Mouse (Mus musculus) adrenal gland, postnatal 0 days (tissue): ENCODE results near the gene Trim16. TPM values are rescaled to one million over a fixed set of nuclear protein-coding genes. Genes with fewer than 3 reads are reported as not detected.

Experiments used
- polyA plus RNA-seq: library from polyadenylated mRNA; unstranded; fragments of >200 nt; fragmentation: Nextera tagmentation; extraction: Ambion mirVana; gene quantifications from 2 replicates; pipeline ENCODE4 v1.2.1, GENCODE M21; 2015

Trim16 gene
- 6.3 and 6.9 TPM in 2 replicates for polyA plus RNA-seq

GRCm38 (mm10) chr11:62820059-62820541 lies at the start of gene Trim16:
TSS of gene Trim16 (plus strand) at chr11:62820231.

GRCm38 (mm10) chr11:62788935-62789616 lies 31.0 kb upstream of the Trim16 start, which contains the start of gene Zfp286:
TSS of gene Zfp286 (minus strand) at chr11:62789462.

GRCm38 (mm10) chr11:62846961-62847654 lies 27.1 kb downstream of the Trim16 start, which contains the start of gene Fbxw10:
TSS of gene Fbxw10 (plus strand) at chr11:62847069.

GRCm38 (mm10) chr11:62879220-62880048 lies 59.4 kb downstream of the Trim16 start, which contains the start of gene Tvp23b:
TSS of gene Tvp23b (plus strand) at chr11:62879455.

Other genes with a start within 250 kb of the Trim16 start
- 4.6 and 7.4 TPM in 2 replicates for gene Trpv2, start 245.7 kb upstream of the Trim16 start, polyA plus RNA-seq
- 21.6 and 33.8 TPM in 2 replicates for gene Lrrc75a, start 171.7 kb upstream of the Trim16 start, polyA plus RNA-seq
- gene Mmgt2, start 171.6 kb upstream of the Trim16 start, polyA plus RNA-seq: 52.9 and 78.6 TPM in 2 replicates
- gene Zfp287, start 88.3 kb upstream of the Trim16 start, polyA plus RNA-seq: 5.1 and 5.4 TPM in 2 replicates
- not detected in 2 replicates for gene Gm10428, start 67.1 kb upstream of the Trim16 start, polyA plus RNA-seq
- 10.7 and 15.0 TPM in 2 replicates for gene Zfp286, start 30.8 kb upstream of the Trim16 start, polyA plus RNA-seq
- 0.57 and 0.65 TPM in 2 replicates for gene Fbxw10, start 26.8 kb downstream of the Trim16 start, polyA plus RNA-seq
- gene Tvp23b, start 59.2 kb downstream of the Trim16 start, polyA plus RNA-seq: 89.6 and 109 TPM in 2 replicates
- 0.51 and 0.60 TPM in 2 replicates for gene Cdrt4, start 131.0 kb downstream of the Trim16 start, polyA plus RNA-seq
- 0.07 TPM in 1 of 2 replicates, not detected in the other for gene Tekt3, start 241.4 kb downstream of the Trim16 start, polyA plus RNA-seq